Mouse (Mus musculus) left cerebral cortex, postnatal 25 days (tissue): ENCODE measurements at regions not wholly inside any gene's neighbourhood (a gene's known extent, or its start where the extent isn't known, plus 50 kb on each side); places are given as distances from the start of the nearest gene placed in this dataset.
A peak's percentile ranks its signal among the peaks of the same experiment; 100 is the strongest.

ENCODE experiments used
- DNase-seq, 2 experiments: peaks; one replicate each; pipeline ENCODE4 v3.0.0; 2022; ENCODE audit warnings: low spot score in 2 of 2, mixed read lengths in 1 of 2
- intact Hi-C: fragments of 180-260 bp; cut with DNase I; formaldehyde crosslinking; loops from one replicate; pipeline ENCODE4 v1.15.1; 2025

GRCm38 (mm10) chr13:34576392-34576791 is 76.9 kb downstream of the Pxdc1 start:
- DNase-seq: no peak
- intact Hi-C loops: no loop called here

- intact Hi-C loops: no loop called here
- peak; percentile 71 to 81 for DNase-seq
These were observed 77.3 kb downstream of the Pxdc1 start for GRCm38 (mm10) chr13:34575997-34576314.

- intact Hi-C loops: no loop called here
- peak; percentile 18 to 35 for DNase-seq
These were observed 77.9 kb downstream of the Pxdc1 start for GRCm38 (mm10) chr13:34575179-34575996.

- no peak for DNase-seq
- intact Hi-C loops: no loop called here
These were observed 84.0 kb downstream of the Pxdc1 start for GRCm38 (mm10) chr13:34569312-34569711.

- intact Hi-C loops: no loop called here
- DNase-seq: no peak
These were observed 86.6 kb downstream of the Pxdc1 start for GRCm38 (mm10) chr13:34566687-34567086.

GRCm38 (mm10) chr13:34550130-34550884 is 103.0 kb downstream of the Pxdc1 start:
- no peak for DNase-seq
- intact Hi-C loops: no loop called here

- DNase-seq: no peak
- intact Hi-C loops: no loop called here
These were observed 112.6 kb downstream of the Pxdc1 start for GRCm38 (mm10) chr13:34540646-34541045.

GRCm38 (mm10) chr13:34533896-34534295 is 119.4 kb downstream of the Pxdc1 start:
- intact Hi-C loops: no loop called here
- no peak for DNase-seq

- no peak for DNase-seq
- intact Hi-C loops: no loop called here
These were observed 142.0 kb downstream of the Pxdc1 start for GRCm38 (mm10) chr13:34511332-34511731.

- intact Hi-C loops: no loop called here
- DNase-seq: no peak
These were observed 146.1 kb downstream of the Pxdc1 start for GRCm38 (mm10) chr13:34507224-34507623.

- DNase-seq: no peak
- intact Hi-C loops: no loop called here
These were observed 147.4 kb downstream of the Pxdc1 start for GRCm38 (mm10) chr13:34505861-34506260.

- intact Hi-C loops: no loop called here
These were observed 148.4 kb downstream of the Pxdc1 start for GRCm38 (mm10) chr13:34504879-34505278.

GRCm38 (mm10) chr13:34498910-34499309 is 153.9 kb upstream of the Slc22a23 start:
- intact Hi-C loops: no loop called here
- DNase-seq: no peak

More at GRCm38 (mm10) chr13:34504879-34505278, 148.4 kb downstream of the Pxdc1 start:
- DNase-seq: no peak

- no peak for DNase-seq
- intact Hi-C loops: no loop called here
These were observed 152.7 kb upstream of the Slc22a23 start for GRCm38 (mm10) chr13:34497667-34498066.

- intact Hi-C loops: no loop called here
- no peak for DNase-seq
These were observed 139.8 kb upstream of the Slc22a23 start for GRCm38 (mm10) chr13:34484831-34485230.

GRCm38 (mm10) chr13:34481461-34481860 is 136.5 kb upstream of the Slc22a23 start:
- intact Hi-C loops: no loop called here
- DNase-seq: no peak

- no peak for DNase-seq
- intact Hi-C loops: no loop called here
These were observed 125.4 kb upstream of the Slc22a23 start for GRCm38 (mm10) chr13:34470410-34470809.

- intact Hi-C loops: no loop called here
- DNase-seq: peak in 1 of 2 experiments; percentile 9
These were observed 124.6 kb upstream of the Slc22a23 start for GRCm38 (mm10) chr13:34469568-34469967.

- no peak for DNase-seq
These were observed 123.3 kb upstream of the Slc22a23 start for GRCm38 (mm10) chr13:34468132-34468748.

GRCm38 (mm10) chr13:34465862-34466430 is 121.0 kb upstream of the Slc22a23 start:
- no peak for DNase-seq
- intact Hi-C loops: no loop called here

More at GRCm38 (mm10) chr13:34468132-34468748, 123.3 kb upstream of the Slc22a23 start:
- intact Hi-C loops: no loop called here
